Mouse (Mus musculus): ENCODE measurements around the gene Gm20388.

The Gm20388 gene

GRCm38 (mm10) chr8:122878231-122878630 lies 2967.6 kb downstream of the Gm20388 start:
- in situ Hi-C loops (cut with MboI), result no loop called here

- in situ Hi-C loops (cut with MboI), result no loop called here
These were observed 2969.7 kb downstream of the Gm20388 start for GRCm38 (mm10) chr8:122880302-122880701.

GRCm38 (mm10) chr8:122883671-122884070 lies 2973.0 kb downstream of the Gm20388 start:
- in situ Hi-C loops (cut with MboI), result no loop called here

- in situ Hi-C loops (cut with MboI), result no loop called here
These were observed 2980.8 kb downstream of the Gm20388 start for GRCm38 (mm10) chr8:122891440-122891839.

GRCm38 (mm10) chr8:122893451-122893850 lies 2982.8 kb downstream of the Gm20388 start:
- in situ Hi-C loops (cut with MboI), result no loop called here

GRCm38 (mm10) chr8:122896317-122896716 lies 2985.7 kb downstream of the Gm20388 start:
- in situ Hi-C loops (cut with MboI), result no loop called here

GRCm38 (mm10) chr8:122897200-122897599 lies 2986.6 kb downstream of the Gm20388 start:
- in situ Hi-C loops (cut with MboI), result no loop called here

GRCm38 (mm10) chr8:122898018-122898417 lies 2987.4 kb downstream of the Gm20388 start:
- in situ Hi-C loops (cut with MboI), result no loop called here

- in situ Hi-C loops (cut with MboI), result no loop called here
These were observed 2987.8 kb downstream of the Gm20388 start for GRCm38 (mm10) chr8:122898473-122898872.

GRCm38 (mm10) chr8:122899085-122899484 lies 2988.4 kb downstream of the Gm20388 start:
- in situ Hi-C loops (cut with MboI), result no loop called here

- in situ Hi-C loops (cut with MboI), result loop anchor here (25.0 kb wide), 1 partner anchor 136 kb away; the partner anchor contains the start of gene Ankrd11
These were observed 2990.8 kb downstream of the Gm20388 start for GRCm38 (mm10) chr8:122901476-122901875.

GRCm38 (mm10) chr8:122901892-122902515 lies 2991.4 kb downstream of the Gm20388 start:
- in situ Hi-C loops (cut with MboI), result loop anchor here (25.0 kb wide), 1 partner anchor 135 kb away; the partner anchor contains the start of gene Ankrd11

GRCm38 (mm10) chr8:122902581-122902980 lies 2991.9 kb downstream of the Gm20388 start:
- in situ Hi-C loops (cut with MboI), result loop anchor here (25.0 kb wide), 1 partner anchor 135 kb away; the partner anchor contains the start of gene Ankrd11

GRCm38 (mm10) chr8:122903002-122903401 lies 2992.4 kb downstream of the Gm20388 start:
- in situ Hi-C loops (cut with MboI), result loop anchor here (25.0 kb wide), 1 partner anchor 134 kb away; the partner anchor contains the start of gene Ankrd11

- in situ Hi-C loops (cut with MboI), result loop anchor here (25.0 kb wide), 1 partner anchor 133 kb away; the partner anchor contains the start of gene Ankrd11
These were observed 2993.9 kb downstream of the Gm20388 start for GRCm38 (mm10) chr8:122904496-122904895.

GRCm38 (mm10) chr8:122905346-122905745 lies 2994.7 kb downstream of the Gm20388 start:
- in situ Hi-C loops (cut with MboI), result loop anchor here (25.0 kb wide), 1 partner anchor 132 kb away; the partner anchor contains the start of gene Ankrd11

- in situ Hi-C loops (cut with MboI), result loop anchor here (25.0 kb wide), 1 partner anchor 131 kb away; the partner anchor contains the start of gene Ankrd11
These were observed 2995.9 kb downstream of the Gm20388 start for GRCm38 (mm10) chr8:122906463-122907021.

GRCm38 (mm10) chr8:122912150-122912549 lies 3001.5 kb downstream of the Gm20388 start:
- in situ Hi-C loops (cut with MboI), result loop anchor here (25.0 kb wide), 1 partner anchor 125 kb away; the partner anchor contains the start of gene Ankrd11

GRCm38 (mm10) chr8:122912871-122913270 lies 3002.2 kb downstream of the Gm20388 start:
- in situ Hi-C loops (cut with MboI), result loop anchor here (25.0 kb wide), 1 partner anchor 124 kb away; the partner anchor contains the start of gene Ankrd11

GRCm38 (mm10) chr8:122916766-122917165 lies 3006.1 kb downstream of the Gm20388 start:
- in situ Hi-C loops (cut with MboI), result loop anchor here (25.0 kb wide), 1 partner anchor 121 kb away; the partner anchor contains the start of gene Ankrd11

GRCm38 (mm10) chr8:122917531-122918392 lies 3007.1 kb downstream of the Gm20388 start:
- in situ Hi-C loops (cut with MboI), result loop anchor here (25.0 kb wide), 1 partner anchor 120 kb away; the partner anchor contains the start of gene Ankrd11
